Mouse (Mus musculus): Measurements from ENCODE around the gene Ankrd33b.

DNA sequence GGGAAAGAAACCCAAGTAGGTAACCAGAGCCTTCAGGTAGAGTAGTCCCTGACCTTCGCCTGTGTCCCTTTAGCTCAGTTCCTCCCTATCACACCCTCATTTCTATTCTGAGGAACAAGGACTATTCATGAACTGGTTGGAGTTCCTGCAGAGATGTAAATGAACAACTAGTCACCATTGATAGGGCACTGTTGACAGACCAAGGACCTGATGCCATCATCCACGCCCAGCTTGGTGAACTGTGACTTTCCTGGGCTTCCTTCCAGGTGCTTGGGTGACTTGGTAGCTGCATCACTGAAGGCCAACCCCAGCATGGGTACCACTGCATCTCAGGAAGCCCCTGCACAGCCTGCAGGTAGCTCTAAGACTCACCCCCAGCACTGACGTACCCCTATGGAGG is 85.2 kb downstream of the Ankrd33b start:
- TF ChIP-seq CTCF (IDR thresholded peaks at IDR 0.05; ENCODE audit: borderline replicate concordance, insufficient read depth, low read depth, low read length) (no peak), POLR2A (IDR thresholded peaks at IDR 0.05; ENCODE audit: borderline replicate concordance, insufficient read depth, low read length) (no peak)

Data from cerebellum, adult 2 months (tissue).